Mouse (Mus musculus) cerebellum, adult 2 months (tissue): Measurements from ENCODE around the gene Klc4.

ENCODE experiments used
- CTCF ChIP-seq: fragments of 200-500 bp; IDR thresholded peaks from 2 replicates; pipeline ENCODE4 v1.5.1; 2011; ENCODE audit warnings: low read depth, mild to moderate bottlenecking, control low read depth, low read length, moderate library complexity, borderline replicate concordance; ENCODE audit not compliant: insufficient read depth
- POLR2A ChIP-seq: fragments of 200-500 bp; IDR thresholded peaks from 2 replicates; pipeline ENCODE4 v1.6.1; 2011; ENCODE audit warnings: low read length, control low read depth, borderline replicate concordance; ENCODE audit not compliant: insufficient read depth

DNA sequence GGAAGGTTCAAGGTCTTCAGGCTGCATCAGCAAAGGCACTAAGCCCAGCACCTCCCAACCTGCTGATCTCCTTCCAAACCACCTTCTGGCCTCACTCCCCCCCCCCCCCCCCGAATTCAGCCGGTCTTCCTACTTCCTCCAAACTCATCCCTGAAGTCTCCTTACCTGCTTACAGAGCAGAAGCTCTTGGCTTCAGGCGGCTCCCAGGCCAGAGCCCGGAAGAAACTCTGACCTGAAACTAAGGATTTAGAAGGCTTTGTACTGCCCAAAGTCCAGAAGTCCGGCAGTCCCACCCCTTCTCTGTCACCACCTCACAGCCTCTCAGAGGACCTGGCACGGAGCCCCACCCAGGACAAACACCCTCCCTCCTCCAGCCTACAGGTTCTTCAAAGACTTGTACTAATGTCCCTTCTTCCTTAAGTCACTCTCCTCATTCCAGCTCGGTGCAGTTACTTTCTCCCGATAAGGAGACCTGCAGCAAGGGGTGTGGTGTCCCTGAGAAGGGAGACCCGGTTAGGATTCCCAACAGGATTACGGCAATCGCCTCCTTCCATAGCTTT is 826 bp downstream of the Klc4 start:
- no peak for TF ChIP-seq POLR2A
- TF ChIP-seq CTCF = no peak
